Mouse (Mus musculus) bone marrow macrophage, adult 2 months (primary cell): ENCODE data around the gene Pik3cb. TPM values are rescaled to one million over a fixed set of nuclear protein-coding genes. Genes with fewer than 3 reads are reported as not detected.

ENCODE experiments used
- H3K27ac ChIP-seq: 2 replicates; pipeline ENCODE4 v1.5.1; 2012; ENCODE audit warnings: low read depth, low read length; ENCODE audit not compliant: insufficient read depth
- H3K4me1 ChIP-seq: 2 replicates; pipeline ENCODE4 v1.6.1; 2012; ENCODE audit warnings: low read length; ENCODE audit not compliant: control insufficient read depth, insufficient read depth
- H3K4me3 ChIP-seq: 2 replicates; pipeline ENCODE4 v1.5.1; 2012; ENCODE audit warnings: mild to moderate bottlenecking, low read length, moderate library complexity; ENCODE audit not compliant: insufficient read depth
- CTCF ChIP-seq: IDR thresholded peaks from 2 replicates; pipeline ENCODE4 v1.5.1; 2012; ENCODE audit warnings: low read depth, mild to moderate bottlenecking, low read length, moderate library complexity
- POLR2A ChIP-seq: IDR thresholded peaks from 2 replicates; pipeline ENCODE4 v1.6.1; 2012; ENCODE audit warnings: mild to moderate bottlenecking, low read depth, low read length, borderline replicate concordance
- polyA plus RNA-seq: library from polyadenylated mRNA; stranded (reverse); fragments of >200 nt; gene quantifications from 2 replicates; pipeline ENCODE4 v1.2.4, GENCODE M21; 2012; ENCODE audit not compliant: missing spikeins, insufficient read depth, insufficient read length

Pik3cb gene
- polyA plus RNA-seq, 1 experiment: 15.6 TPM

- H3K4me1 ChIP-seq: peaks cover 5% of the 10 kb centered on the region
- H3K27ac ChIP-seq: no peak overlapping the region
- H3K4me3 ChIP-seq: no peak overlapping the region
- TF ChIP-seq POLR2A (no peak), CTCF (no peak)
Observed at GRCm38 (mm10) chr9:99021751-99022150, 118.7 kb downstream of the Pik3cb start.

- TF ChIP-seq CTCF (no peak), POLR2A (no peak)
- Histone ChIP-seq H3K27ac (no peak overlapping the region), H3K4me1 (peaks cover 5% of the 10 kb centered on the region), H3K4me3 (no peak overlapping the region)
Observed at GRCm38 (mm10) chr9:99021166-99021565, 119.3 kb downstream of the Pik3cb start.

GRCm38 (mm10) chr9:99017679-99018078 is 122.7 kb downstream of the Pik3cb start:
- TF ChIP-seq CTCF: no peak
- TF ChIP-seq POLR2A: no peak
- Histone ChIP-seq H3K4me3 (no peak overlapping the region), H3K4me1 (peaks cover 9% of the 10 kb centered on the region), H3K27ac (no peak overlapping the region)

- TF ChIP-seq CTCF: no peak
- no peak for TF ChIP-seq POLR2A
- H3K4me3 ChIP-seq: no peak overlapping the region
- peaks cover 9% of the 10 kb centered on the region for H3K4me1 ChIP-seq
- no peak overlapping the region for H3K27ac ChIP-seq
Observed at GRCm38 (mm10) chr9:99016759-99017158, 123.7 kb downstream of the Pik3cb start.

GRCm38 (mm10) chr9:99016301-99016700 is 124.1 kb downstream of the Pik3cb start:
- Histone ChIP-seq H3K27ac (no peak overlapping the region), H3K4me1 (peaks cover 8% of the 10 kb centered on the region), H3K4me3 (no peak overlapping the region)
- TF ChIP-seq CTCF: no peak
- no peak for TF ChIP-seq POLR2A

GRCm38 (mm10) chr9:99009898-99010199 is 130.6 kb downstream of the Pik3cb start:
- no peak for TF ChIP-seq CTCF
- no peak for TF ChIP-seq POLR2A
- H3K4me1 ChIP-seq: peaks cover 14% of the 10 kb centered on the region
- no peak overlapping the region for H3K27ac ChIP-seq
- H3K4me3 ChIP-seq: peak overlapping the region; percentile 14; the same call in 1 of the 2 replicates

- Histone ChIP-seq H3K27ac (no peak overlapping the region), H3K4me3 (peak overlapping the region; percentile 26; the same call in 1 of the 2 replicates), H3K4me1 (peaks cover 14% of the 10 kb centered on the region)
- TF ChIP-seq CTCF (no peak), POLR2A (no peak)
Observed at GRCm38 (mm10) chr9:99009069-99009897, 131.1 kb downstream of the Pik3cb start.

- Histone ChIP-seq H3K4me1 (peaks cover 27% of the 10 kb centered on the region), H3K27ac (peak overlapping the region; percentile 54), H3K4me3 (no peak overlapping the region)
- TF ChIP-seq CTCF (no peak), POLR2A (no peak)
Observed at GRCm38 (mm10) chr9:99001326-99001725, 139.1 kb downstream of the Pik3cb start.

- TF ChIP-seq POLR2A: no peak
- no peak overlapping the region for H3K4me3 ChIP-seq
- no peak overlapping the region for H3K27ac ChIP-seq
- peaks cover 27% of the 10 kb centered on the region for H3K4me1 ChIP-seq
Observed at GRCm38 (mm10) chr9:98999881-99000339, 140.5 kb downstream of the Pik3cb start.

GRCm38 (mm10) chr9:98994103-98994502 is 146.3 kb downstream of the Pik3cb start:
- peaks cover 7% of the 10 kb centered on the region; the same call in 1 of the 2 replicates for H3K4me1 ChIP-seq
- no peak overlapping the region for H3K27ac ChIP-seq
- H3K4me3 ChIP-seq: no peak overlapping the region
- TF ChIP-seq POLR2A (no peak), CTCF (no peak)
